Mouse (Mus musculus) ovary, postnatal 10 days (tissue): ENCODE data around the gene Rrad.
A peak's percentile ranks its signal among the peaks of the same experiment; 100 is the strongest.
"Not testable (repeated sequence)": the region's sequence is repeated elsewhere in the genome, so short reads cannot be mapped to it uniquely, and the experiment has no call there.

Experiments
- DNase-seq: peaks from one replicate; pipeline ENCODE4 v3.0.0; 2022; ENCODE audit warnings: low spot score

The Rrad gene

GRCm38 (mm10) chr8:104630981-104631663 lies at the start of gene Rrad:
Gene Rrad (minus strand): TSS chr8:104631327.
- DNase-seq, result no peak

GRCm38 (mm10) chr8:104655614-104656013 lies 24.5 kb upstream of the Rrad start:
- DNase-seq, result no peak

DNA sequence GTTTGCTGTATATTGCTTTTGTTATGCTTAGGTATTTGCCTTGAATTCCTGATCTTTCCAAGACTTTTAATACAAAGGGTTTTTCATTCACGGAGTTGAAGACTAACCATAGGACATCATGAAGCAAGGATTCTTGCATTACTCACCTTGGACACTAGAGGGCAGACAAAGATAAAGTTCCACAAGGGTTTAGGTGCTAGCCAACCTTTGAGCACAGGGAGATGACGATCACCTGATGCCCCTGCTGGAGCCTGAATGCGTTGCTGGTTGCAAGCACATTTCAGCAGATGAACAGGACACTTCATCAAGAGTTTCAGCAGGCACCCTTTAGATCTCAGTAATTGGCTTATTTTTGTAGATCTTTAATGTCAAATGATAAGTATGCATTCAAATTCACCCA lies 23.9 kb upstream of the Rrad start:
- DNase-seq, result no peak

DNA sequence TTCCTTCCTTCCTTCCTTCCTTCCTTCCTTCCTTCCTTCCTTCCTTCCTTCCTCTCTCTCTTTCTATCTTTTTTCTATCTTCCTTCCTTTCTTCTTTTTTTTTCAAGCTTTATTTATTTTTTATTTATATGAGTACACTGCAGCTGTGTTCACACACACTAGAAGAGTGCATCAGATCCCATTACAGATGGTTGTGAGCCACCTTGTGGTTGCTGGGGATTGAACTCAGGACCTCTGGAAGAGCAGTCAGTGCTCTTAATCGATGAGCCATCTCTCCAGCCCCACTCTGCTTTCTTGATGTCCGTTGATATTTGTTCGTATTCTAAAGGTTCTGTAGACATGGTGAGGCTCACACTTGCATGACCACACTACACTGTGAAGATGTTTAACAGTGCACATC lies 13.1 kb upstream of the Rrad start:
- DNase-seq, result not testable (repeated sequence)

- DNase-seq, result no peak
Observed at GRCm38 (mm10) chr8:104642324-104642654, 11.2 kb upstream of the Rrad start.

DNA sequence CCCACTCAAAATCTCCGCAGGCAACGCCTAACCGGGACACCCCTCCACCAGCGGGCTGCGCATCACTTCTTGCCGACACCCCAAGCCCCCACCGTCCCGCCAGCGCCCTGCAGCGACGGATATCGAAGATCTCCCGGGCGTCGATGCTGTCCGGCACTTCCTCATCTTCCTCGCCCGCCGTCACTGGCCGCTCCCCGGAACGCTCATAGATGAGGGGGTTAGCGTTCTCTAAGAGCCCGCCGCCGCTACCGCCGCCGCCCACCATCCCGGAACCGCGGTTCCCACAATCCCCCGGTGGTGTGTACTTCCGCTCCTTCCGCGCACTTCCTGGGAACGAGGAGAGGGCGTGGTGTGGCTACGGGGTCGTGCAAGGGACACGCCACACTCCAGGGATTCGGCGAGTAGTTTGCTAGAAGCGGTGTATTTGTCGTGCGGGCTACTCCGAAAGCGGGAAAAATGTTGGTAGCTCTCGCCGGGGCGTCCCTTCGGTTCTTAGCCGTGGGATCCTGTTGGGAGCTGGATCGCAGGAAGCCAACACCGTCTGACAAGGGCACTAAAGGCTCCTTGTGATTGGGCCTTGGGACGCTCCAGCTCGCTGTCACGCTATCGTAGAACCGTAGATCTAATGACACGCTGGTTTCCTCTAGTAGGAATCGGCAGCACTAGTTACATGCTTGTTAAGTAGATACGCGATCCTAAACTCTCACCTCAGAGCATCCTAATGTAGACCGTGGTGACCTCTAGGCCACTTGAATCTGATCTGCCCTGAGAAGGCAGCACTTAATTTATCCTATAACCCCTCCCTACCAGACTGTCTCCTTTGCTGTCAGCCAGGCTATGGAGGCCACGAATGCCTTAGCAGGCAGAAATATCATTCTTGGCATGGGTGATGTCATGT lies 10.5 kb upstream of the Rrad start, which contains the start of gene Ciao2b:
Gene Ciao2b, minus strand, starts transcription at position 540 of the 898 bp plus-strand sequence.
- DNase-seq, result peak; percentile 74

GRCm38 (mm10) chr8:104640831-104641370 lies 9.8 kb upstream of the Rrad start:
- DNase-seq, result no peak

- no peak for DNase-seq
Observed at GRCm38 (mm10) chr8:104640241-104640640, 9.1 kb upstream of the Rrad start.

- DNase-seq, result no peak
Observed at GRCm38 (mm10) chr8:104638010-104638409, 6.9 kb upstream of the Rrad start.

- no peak for DNase-seq
Observed at GRCm38 (mm10) chr8:104635004-104635710, 4.0 kb upstream of the Rrad start.

DNA sequence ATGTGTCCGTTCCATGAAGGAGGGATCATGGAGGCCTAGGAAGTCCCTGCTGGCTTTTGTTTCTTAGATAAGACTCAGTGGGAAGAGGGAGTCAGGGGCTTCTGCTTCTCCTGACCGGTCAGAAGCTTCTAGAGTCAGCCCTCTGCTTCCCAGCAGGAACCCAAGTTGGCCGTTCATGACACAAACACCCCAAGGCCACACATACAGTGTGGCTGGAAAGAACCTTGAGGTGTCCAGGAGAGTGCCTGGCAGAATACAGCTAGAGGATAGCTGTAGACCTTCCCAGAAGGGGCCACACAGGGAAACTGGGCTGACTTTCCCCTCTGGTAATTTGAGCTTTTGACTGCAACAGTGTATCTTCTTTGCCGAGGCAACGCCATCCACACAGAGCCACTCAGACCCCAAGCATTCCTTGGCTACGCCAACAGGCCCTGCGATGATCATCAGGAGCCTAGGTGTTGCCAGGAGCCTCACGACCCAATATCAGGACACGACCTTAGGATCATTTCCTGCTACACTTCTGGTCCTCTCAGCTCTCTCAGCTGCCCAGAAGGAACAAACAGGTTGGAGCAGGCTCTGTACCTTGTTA lies 2.1 kb upstream of the Rrad start:
- no peak for DNase-seq

DNA sequence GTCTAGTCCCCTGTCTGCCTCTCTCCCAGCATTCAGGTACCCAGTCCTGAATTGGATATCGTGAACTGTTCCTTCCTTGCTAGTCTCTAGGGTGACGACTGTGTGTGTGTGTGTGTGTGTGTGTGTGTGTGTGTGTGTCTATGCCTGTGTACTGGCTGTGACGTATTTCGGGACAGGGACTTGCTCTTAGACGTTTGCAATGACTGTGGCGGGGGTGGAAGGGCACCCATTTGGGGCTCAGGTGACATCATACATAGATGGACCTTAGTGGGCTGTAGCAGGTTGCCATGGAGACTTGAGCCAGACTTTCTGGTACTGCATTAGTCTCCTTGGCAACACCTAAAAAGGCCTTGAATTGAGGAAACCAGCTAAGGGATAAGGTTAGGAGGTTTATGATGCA lies 1.4 kb upstream of the Rrad start:
- DNase-seq, result no peak

DNA sequence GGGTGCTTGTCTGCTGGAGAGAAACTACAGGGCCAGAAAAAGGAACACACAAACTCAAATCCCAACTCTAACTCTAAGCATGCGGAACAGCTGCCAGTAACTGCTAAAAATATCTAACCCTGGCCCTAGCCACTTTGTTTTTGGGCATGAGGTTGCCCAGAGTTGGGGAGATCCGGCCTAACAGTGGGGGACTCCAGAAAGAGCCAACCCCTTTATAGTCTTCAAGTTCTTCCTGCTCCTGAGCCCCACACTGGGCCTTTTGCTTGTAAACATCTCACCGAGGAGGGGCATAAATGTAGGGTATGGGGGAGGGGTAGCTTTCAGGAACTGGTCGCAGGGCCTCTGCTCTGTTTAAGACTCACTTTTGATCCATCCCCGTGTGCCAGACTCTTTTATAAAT lies 848 bp upstream of the Rrad start:
- no peak for DNase-seq

- no peak for DNase-seq
Observed at GRCm38 (mm10) chr8:104630574-104630973, 553 bp downstream of the Rrad start.

- no peak for DNase-seq
Observed at GRCm38 (mm10) chr8:104630111-104630479, 1.0 kb downstream of the Rrad start.

DNA sequence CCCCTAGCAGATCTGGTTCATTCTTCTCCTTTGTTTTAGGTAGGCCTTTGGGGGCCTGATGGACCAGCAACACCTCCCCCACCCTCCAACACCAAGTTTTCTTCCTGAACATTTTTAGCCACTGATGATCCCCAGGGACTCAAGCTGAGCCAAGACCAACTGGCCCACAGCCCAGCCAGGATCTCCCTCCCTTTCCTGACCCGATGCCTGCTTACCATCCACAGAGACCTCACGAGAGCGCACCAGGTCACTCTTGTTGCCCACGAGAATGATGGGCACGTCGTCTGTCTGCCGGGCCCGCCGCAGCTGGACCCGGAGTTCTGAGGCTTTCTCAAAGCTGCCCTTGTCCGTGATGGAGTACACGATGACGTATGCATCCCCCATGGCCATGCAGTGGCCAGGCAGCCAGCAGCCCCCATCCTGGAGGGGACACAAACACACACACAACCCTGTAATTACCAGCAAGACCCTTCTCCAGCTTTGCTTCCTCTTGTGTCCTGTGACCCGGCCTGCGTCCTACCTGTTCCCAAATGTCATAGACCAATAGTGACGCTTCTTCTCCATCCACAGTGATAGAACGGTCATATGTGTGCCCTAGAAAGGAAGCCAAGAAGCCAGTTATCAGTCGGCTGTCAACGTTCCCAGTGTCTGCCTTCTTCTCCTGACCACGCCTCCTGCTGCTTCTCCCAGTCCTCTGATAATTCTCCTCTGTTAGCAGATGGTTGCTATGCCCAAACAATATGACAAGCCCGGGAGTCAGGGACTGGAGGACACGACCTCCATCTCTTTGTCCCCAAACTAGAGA lies 1.6 kb downstream of the Rrad start:
- DNase-seq, result no peak

DNA sequence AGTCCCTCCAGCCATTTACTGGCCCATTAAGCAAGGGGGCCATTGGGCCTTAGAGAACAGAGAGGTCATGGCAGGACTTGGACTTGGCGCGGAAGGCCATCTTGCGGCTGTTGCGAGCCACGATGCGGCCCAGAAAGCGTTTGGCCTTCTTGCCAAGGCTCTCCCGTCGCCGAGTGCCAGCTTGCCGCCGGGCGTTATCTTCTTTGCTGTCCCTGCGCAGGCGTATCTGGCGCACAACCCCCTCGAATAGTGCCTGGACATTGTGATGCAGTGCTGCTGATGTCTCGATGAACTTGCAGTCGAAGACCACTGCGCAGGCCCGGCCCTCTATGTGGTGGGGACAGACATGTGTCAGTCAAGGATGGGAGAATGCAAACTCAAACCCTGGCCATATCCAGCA lies 2.7 kb downstream of the Rrad start:
- DNase-seq, result no peak

GRCm38 (mm10) chr8:104627065-104627740 lies 3.9 kb downstream of the Rrad start:
- no peak for DNase-seq

DNA sequence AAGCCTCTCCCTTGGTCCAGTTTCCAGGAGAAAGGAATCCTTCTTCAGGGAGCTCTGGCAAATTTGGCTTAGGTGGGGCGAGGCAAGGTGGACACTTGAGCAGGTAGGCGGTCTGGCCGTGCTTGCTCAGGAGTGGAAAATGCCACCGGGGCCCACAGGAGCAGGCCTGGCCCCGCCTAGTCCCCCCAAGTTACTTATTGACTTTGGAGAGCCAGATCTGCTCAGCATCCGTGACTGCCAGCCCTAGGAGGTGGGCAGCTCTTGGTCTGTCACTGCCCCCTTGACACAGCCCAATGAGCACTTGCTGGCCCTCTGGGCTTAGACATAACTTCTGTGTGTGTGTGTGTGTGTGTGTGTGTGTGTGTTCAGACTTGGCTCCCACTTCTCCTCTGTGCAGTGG lies 7.0 kb downstream of the Rrad start, which contains the start of gene Cdh16:
Gene Cdh16, minus strand, starts transcription at position 236 of the 400 bp plus-strand sequence.
- DNase-seq, result no peak

DNA sequence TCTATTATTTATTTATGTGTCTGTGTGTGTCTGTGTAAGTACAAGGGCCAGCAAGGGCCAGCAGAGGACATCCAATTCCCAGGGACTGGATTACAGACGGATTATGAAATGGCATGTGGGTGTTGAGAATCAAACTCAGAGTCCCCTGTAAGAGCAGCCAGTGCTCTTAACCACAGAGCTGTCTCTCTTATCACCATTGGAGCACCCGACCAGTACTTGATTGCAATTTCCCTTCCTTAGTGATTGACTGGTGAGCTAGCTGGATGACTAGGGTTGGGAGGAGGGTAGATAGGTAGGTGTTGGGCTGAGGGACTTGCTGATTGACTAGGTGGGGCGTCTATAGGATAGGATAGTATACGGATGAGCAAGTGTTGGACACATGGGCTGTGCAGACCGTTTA lies 10.4 kb downstream of the Rrad start:
- DNase-seq, result no peak

GRCm38 (mm10) chr8:104613119-104613518 lies 18.0 kb downstream of the Rrad start:
- DNase-seq, result no peak
